Mouse (Mus musculus) cerebellum, adult 11-12 months (tissue): ENCODE measurements around the gene Kcna10.
A peak's percentile ranks its signal among the peaks of the same experiment; 100 is the strongest.

Source experiments
- DNase-seq: peaks from one replicate; pipeline ENCODE4 v3.0.0; 2022

Gene Kcna10

DNA sequence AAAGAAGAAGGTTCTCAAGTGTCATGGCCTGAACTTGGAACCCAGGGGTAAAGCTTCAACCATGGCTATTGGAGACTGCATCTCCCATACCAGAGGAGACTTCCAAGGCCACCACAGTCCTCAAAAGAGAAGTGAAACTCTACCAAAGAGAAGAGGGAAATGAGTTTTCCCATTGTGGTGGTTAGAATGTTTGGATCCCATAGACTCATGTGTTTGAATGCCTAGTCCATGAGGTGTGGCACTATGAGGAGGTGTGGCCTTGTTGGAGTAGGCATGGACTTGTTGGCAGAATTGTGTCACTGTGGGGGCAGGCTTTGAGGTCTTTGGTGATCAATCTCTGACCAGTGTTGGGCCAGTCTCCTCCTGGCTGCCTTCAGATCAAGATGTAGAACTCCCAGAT is 22.3 kb downstream of the Kcna10 start:
- DNase-seq: no peak

DNA sequence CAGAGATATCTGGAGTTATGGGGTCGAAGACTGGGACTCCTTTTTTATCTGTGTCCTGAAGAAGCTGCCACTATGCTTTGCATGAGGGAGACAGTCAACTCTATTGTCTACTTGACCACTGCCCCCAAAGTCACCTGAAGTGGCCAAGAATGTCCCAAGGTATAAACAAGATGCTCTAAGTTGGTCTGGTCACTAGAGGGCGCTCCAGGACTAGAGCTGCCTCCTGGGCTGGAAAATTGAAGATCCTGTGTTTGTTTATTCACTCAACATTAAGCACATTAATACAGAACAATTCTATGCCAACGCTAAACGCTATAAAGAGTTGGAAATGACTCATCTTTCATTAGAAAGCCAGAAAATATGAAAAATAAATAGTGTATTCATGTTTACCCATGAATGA is 23.1 kb downstream of the Kcna10 start:
- peak; percentile 42 for DNase-seq

DNA sequence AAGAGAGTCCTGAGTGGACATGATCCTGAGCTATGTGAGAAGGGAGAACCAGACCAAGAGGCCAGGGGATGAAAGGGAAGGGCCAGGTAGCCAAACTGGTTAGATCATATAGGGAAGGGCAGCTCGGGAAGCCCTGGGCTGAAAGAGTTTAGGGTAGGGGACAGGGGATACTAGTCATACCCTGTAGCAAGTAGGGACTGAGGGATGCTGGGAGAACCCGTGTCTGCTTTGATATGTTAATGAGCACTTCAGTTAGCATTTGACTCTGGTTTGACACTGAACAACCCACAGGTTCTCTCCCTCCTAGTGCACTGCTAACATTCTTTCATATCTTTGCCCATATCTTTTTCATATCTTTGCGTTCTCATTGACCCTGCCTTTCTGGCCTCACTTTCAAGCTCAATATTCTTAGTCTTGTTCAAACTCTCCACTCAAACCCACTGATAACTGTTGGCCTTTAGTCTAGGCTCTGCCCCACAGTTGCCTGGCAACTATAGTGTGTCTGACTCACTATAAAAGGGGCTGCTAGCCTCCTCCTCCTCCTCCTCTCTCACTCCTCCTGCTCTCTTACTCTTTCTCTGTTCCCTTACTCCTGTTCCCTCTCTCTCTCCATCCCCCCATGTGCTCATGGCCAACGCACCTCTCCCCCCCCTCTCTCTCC is 23.8 kb downstream of the Kcna10 start:
- DNase-seq: no peak

DNA sequence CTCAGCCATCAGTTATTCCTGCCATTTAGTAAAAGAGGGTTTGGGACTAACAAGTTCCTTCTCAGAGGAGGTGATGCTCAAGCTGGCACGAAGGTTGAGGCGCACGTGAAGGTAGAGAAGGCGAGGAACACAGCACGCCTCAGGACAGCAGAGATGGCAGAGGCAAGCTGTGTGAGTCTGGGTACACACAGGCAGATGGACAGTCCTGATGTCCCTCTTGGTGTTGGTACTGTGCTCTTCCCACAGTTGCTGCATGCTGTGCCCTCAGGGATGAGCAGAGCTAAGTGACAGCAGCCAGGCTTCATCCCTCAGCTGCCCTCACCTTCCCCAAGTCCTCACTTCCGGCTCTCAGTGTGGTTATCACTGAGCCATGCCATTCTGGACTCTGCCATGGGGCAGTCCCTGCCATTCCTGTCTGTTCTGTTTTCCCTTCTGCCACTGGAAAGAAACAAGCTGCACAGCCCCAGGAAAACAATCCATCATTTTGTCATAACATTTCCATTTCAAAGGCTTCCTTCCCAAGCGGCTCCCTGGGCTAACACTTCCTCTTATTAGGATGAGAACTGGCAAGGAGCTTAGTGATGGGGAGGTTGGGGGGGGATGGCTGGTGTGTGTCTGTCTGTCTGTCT is 24.9 kb downstream of the Kcna10 start:
- no peak for DNase-seq

DNA sequence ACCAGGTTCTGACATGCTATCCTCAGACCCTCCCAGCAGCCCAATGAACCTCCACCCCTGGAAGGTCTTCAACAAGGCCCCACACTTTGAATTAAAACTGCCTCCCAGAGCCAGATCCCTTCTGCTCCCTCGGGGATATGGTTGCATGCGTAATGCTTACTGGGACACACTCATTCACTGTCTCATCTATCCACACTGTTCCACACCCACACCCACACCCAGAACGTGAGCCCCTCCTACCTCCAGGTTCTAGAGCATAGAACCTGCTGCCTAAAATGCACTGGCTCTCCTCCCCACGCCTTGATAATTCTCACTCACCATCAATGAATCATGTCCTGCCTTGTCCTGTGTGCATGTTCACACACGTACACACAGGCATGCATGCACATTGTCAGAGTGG is 31.8 kb downstream of the Kcna10 start:
- no peak for DNase-seq

DNA sequence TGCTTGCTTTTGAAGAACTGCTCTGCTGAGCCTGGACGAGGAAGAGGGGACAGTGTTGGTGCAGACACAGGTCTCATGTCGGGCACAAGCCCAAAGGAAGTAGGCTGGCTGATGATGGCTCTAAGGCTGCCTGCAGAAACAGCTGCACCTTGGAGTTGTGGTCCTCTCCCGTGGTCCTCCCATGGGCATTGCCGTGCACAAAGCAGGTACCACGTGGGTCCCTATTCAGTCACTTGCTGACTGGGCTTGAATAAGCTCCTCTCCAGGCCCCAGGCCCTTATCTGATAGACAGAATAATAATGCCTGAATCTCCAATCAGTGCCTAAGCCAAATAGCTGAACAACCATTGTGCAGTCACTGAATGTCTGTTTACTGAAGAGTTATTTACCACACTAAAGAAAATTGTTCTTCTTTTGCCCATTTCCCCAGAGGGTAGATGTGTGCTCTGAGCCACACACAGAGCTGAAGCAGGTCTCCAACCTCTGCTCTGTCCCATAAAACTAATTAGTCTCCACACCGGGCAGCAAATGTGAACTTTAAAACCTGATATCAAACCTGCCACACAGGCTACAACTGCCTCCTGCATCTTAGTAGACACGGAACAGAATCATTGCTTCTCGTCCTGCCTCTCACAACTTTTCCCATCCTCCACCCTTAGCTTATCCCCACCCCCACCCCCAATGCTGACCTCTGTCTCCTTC is 33.7 kb downstream of the Kcna10 start:
- DNase-seq: no peak

DNA sequence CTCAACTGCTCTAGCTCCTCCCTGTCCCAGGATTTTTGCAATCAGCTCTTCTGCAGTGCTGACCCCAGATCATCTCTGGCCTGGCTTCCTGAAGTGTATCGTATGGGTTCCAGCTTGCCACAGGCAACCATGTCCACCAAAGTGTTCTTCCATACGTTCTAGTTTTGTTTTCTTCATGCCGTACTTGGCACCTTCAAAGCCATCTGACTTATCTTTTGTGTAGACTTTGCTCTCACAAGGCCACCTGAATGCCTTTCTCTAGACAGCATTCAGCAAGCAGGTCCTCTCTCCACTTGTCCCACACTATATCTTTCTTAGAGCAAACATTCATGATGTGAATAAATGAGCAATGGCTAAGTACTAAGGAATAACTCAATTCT is 34.2 kb downstream of the Kcna10 start:
- DNase-seq: no peak

DNA sequence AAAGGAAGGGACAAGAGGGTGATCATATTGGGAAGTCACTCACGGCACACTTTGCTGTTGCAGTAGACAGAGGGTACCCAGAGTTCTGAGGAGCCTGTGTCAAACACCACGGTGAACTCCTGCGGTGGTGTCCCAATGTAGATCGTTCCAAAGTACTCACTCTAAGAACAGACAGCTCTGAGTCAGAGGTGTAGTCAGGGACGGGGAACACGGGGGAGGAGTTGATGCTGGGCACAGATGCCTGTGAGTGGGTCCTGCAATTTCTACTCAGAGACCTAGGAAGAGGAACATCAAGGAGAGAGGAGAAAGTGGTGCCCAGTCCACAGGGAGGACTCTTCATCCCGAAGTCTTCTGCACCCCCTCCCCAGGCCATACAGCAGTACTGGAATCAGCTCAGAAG is 35.7 kb downstream of the Kcna10 start:
- DNase-seq: no peak

DNA sequence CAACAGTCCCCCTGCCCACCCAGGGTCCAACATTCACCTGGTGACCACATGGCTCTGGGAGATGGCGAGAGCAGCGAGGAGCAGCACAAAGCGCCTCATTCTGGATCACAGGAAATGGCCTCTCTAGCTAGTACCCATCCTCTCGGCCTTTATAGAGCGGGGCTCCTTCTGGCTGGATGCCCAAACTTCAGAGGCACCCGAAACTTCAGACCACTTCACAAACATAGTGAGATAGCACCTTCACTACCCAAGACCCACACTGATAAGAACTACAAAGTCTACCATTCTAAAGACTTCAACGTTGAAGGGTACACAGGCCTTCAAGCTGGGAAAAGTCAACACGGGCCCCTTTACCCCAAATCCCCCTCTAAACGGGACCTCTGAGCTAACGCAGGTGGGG is 38.8 kb downstream of the Kcna10 start, which contains the start of gene Cym:
Gene Cym, minus strand, starts transcription at position 125 of the 400 bp plus-strand sequence.
- DNase-seq: no peak

DNA sequence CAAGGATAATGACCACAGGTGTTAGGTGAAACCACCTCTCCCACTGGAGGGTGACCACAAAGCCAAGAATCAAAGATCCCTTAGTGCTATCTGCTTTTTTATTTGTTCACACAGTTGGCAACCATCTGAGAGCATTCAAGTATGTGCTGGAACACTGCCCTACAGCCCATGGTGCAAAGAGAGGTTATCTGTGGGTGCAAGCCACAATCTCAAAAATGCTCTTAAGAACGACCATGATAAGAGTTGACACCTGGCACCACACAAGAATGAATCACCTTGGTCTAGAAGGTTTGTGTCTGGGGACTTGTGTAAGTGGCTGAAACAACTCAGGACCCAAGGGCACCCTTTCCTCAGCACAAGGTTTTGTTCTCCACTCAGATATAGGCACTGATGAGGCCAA is 40.4 kb downstream of the Kcna10 start:
- no peak for DNase-seq

DNA sequence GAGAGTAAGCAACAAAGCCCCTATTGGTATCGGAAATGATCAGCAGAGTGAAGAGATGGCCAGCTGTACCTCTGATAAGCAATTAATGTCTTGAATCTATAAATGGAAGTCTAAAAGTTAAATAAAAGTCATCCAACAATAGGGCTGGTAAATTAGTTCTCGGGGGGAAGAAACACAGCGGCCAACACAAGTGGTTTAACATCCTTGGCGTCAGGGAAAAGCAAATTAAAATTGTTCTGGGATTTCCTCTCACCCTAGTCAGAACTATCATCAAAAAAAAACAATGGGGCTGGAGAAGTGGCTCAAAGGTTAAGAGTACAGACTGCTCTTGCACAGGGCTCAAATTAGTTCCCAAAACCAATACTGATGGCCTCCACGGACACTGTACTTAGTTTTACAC is 43.0 kb downstream of the Kcna10 start:
- DNase-seq: no peak

DNA sequence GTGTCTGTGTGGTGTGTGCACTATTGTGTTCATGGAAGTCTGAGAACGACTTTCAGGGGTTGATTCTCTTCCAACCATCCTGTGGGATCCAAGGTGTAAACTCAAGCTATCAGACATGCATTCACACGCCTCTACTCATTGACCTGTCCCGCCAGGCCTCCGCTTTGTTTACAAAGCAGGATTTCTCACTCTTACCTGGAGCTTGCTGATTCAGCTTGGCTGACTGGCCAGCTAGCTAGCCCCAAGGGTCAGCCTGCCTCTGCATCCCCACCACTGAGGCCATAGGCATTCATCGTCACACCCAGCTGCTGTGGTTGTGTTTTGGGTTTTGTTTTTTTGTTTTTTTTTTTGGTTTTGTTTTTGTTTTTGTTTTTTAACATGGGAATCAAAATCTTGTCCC is 46.4 kb downstream of the Kcna10 start:
- DNase-seq: no peak

DNA sequence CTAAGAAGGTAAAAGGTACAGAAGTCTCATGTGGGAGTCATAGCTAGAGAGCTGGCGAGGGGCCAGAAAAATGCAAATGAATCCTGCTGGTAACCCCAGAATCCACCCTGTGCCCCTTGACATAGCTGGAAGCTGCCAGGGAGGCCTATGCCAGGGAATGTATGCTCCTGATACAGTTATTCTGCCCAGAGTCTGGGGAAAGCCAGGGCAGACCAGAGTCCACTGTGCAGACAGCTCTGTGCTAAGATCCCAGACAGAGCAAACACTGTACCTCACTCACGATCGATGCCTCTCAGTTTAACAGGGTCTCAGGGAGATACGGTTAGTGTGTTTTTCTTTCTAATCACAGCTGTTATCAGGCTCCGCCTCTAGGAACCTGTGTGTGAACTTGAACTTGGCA is 47.0 kb downstream of the Kcna10 start:
- DNase-seq: no peak

DNA sequence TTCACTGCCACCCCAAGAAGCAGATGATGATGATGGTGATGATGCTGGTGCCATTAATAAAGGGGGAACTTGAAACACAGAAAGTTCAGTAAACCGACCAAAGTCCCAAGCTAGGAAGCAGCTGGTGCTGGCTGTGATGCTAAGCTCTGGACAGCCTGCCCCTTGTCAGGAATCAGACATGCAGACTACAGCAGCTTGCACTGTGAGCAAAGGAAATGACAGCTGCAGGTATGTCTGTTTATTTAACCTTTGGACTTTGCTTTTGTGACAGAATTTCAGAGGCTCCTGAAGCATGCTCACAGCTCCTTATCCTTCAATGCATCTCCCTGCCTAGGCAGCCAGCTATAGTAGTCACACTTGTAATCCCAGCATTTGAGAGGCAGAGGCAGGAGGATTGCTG is 47.7 kb downstream of the Kcna10 start, which contains the start of gene A630076J17Rik:
Gene A630076J17Rik, plus strand, starts transcription at position 88 of the 400 bp plus-strand sequence.
- DNase-seq: no peak

DNA sequence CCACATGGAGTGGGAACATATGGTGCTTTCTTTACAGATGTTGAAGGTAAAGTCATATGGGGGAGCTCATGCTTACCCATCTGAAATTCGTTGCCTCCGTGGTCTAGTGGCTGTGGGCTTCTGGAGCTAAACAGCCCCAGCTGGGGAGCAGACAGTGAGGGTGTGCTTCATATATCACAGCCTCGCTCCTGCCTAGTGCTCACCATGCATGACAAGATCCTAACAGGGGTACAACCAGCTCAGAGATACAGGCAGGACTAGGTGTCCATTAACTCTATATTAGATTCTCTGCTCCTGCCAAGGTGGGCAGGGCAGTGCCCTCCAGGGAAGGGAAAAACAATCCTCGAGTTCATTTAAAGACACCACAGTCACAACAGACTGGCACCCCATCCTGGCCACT is 48.3 kb downstream of the Kcna10 start:
- no peak for DNase-seq

DNA sequence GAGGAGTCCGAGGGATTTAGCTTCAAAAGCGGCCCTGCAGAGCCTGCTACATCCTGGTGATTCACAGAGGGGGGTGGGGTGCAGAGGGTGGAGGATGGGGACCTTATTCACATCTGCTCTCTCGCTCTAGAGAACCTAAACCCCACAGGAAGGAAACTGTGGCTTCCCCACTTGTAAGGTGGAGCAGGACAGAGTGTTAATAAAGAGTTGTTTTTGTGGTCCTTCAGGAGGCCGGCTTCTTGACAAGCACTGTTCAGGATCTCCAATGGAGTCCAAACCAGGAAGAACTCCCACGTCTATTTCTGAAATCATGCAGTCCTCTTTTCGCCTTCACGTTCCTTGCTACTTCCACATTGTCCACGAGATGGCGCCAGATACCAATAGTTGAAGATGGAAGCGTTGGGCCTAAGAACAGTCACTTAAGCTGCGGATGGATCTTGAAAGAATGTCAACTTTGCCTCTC is 50.5 kb downstream of the Kcna10 start:
- DNase-seq: peak; percentile 43

DNA sequence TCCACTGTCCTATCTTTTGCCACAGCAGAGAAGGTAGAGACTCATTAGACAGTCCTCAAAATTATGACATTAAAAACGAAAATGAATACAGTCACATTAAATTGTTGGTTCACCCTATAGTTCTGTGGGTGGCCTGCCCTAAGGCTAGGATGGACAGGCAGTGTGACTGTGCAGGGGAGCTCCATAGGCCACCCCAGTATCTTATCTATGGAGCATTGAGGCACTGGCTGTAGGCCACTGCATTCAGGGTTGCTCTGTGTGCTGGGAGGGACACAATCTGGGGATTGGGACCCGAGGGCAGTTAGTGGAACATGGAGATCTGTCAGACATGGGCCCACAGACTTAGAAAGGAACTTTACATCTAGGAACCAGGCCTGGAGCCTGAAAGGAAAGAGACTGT is 51.1 kb downstream of the Kcna10 start:
- DNase-seq: no peak

DNA sequence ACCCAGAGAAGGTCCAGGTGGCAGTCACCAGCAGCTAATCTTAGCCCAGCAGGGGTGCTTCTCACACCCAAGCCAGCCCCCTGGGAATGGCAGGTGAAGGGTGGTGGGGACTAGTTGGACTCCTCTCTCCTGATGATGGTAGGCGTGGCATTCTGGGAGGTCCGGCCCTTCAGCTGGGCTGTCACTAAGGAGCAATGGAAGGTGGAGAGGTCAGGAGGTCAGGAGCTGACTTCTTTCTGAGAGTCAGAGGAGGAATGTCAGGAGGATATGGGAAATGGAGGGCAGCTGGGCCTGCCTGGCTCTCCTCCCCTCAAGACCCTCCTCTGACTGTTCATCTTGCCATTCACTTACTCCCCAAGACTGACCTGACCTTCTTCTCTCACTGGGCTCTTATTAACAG is 55.2 kb downstream of the Kcna10 start:
- DNase-seq: no peak

DNA sequence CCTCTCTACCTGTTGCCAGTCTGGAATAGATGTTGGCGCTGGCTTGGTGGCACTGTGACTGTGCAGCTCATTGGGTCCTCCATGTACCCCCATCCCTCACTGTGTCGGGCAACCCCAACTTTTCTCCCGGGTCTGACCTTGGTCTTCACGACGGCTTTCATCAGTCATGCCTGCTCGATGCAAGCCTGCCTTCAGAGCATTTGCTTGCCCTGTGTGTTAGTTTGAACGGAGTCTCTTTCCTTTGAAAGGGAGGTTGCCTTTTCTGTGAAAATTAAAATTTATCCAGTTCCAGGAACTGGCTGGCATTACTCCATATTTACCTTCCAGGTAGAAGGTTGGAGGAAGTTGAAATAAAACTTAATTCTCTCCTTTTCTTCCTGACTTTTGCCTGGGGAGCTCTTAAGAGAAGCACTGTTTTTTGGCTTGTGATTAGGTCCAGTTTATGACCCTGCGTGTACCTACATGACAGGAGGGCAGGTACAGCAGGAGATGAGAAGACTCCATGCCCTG is 55.7 kb downstream of the Kcna10 start:
- no peak for DNase-seq

DNA sequence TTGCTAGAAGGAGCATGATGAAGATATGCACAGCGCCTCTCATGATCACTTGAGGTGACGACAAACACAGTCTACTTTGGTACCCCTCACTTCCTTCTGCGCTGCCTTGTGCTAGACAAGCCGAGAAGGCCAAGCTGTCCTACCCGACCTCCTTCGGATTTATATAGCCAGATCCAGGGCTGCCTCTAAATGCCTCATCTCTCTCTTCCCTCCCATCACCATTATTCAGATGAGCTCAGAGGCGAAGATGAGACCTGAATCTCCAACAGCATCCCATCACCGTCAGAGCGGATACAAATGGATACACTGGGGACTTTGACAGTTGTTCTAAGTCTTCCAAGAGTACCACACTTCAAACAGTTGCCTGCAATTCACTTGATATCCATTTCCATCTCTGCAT is 56.8 kb downstream of the Kcna10 start, which contains the start of gene Prok1:
Gene Prok1, minus strand, starts transcription at position 101 of the 400 bp plus-strand sequence.
- no peak for DNase-seq

DNA sequence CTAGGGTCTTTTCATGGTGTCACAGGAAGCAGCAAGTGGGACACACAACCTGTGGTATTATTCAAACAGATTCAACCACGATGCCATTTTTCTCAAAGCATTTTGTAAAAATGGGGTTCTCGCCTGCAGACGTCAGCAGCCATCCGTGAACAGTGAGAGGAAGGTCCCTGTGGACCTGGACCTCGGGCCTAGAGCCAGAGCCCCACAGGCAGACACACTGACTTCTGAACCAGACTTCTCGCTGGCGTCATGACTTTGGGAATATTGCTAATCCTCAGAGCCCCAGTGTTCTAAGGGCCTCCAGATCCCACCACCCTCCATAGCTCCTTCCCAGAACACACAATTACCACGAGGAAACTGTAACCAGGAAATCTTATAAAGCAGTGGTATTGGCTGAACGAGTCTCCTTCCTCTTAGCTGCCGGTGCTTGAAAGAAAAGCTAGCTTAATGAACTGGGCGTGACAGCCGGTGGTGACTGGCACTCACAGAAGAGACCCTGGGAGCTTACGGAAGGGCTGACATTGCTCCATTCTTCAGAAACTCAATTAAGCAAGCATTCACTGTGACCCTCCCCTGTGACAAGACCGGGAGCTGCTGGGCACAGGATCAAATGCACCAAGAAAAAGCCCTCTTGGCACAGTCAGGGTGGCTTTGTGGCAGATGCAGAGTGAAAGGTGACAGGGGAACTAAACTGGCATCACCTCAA is 58.7 kb downstream of the Kcna10 start:
- no peak for DNase-seq
